Mouse (Mus musculus): Measurements from ENCODE around the gene Sptbn4. TPM values are rescaled to one million over a fixed set of nuclear protein-coding genes. Genes with fewer than 3 reads are reported as not detected.

Sptbn4 gene
- total RNA-seq, 1 experiment from 2014 or later, result 0.74 TPM

DNA sequence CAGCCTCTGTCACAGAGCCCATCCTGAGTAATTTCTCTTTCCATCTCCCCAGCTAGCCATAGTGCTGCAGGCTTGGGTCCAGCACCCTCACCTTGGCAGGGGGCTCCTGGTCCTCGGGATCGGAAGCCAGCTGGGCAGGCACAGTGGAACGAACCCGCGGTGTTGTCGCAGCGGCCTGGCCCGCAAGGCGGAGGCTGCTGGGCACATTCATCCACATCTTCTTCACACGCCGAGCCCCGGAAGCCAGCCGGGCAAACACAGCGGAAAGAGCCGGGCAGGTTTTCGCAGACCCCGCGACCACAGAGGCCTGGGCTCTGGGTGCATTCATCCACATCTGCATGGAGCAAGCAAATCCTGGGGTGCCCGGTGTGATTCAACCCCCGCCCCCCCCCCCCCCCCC, 122.6 kb downstream of the Sptbn4 start:
- DNase-seq, result no peak

DNA sequence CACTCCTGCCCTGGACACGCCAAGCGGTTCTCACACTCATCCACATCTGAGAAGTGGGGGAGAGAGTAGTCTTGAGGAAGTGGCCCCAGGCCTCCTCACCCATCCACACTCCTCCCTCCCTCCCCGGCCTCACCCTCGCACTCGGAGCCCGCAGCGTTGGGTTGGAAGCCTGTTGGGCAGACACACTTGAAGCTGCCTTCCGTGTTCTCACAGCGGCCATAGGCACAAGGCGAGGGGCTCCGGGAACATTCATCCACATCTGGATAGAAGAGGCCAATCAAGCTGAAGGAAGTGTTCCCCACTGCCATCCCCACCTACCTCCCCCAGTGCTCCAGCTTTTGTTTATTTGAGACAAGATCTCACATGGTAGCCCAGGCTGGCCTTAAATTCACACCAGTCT, 123.3 kb downstream of the Sptbn4 start:
- no peak for DNase-seq

DNA sequence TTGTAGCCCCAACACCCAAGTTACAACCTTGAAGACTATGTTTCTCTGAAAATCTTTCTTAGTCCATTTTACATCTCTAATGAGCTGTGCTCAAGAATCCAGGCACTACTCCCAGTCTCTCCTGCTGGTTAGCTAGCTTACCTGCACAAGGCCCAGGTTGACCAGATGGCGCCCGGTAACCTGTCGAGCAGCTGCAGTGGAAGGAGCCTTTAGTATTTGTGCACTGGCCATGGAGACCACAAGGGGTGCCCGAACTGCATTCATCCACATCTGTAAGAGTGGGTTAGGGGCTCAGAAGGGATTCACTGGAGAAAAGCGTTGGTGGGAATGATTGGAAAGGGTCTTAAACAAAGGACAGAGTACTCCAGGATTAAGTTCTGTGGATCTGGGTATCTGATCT, 124.5 kb downstream of the Sptbn4 start:
- no peak for DNase-seq

DNA sequence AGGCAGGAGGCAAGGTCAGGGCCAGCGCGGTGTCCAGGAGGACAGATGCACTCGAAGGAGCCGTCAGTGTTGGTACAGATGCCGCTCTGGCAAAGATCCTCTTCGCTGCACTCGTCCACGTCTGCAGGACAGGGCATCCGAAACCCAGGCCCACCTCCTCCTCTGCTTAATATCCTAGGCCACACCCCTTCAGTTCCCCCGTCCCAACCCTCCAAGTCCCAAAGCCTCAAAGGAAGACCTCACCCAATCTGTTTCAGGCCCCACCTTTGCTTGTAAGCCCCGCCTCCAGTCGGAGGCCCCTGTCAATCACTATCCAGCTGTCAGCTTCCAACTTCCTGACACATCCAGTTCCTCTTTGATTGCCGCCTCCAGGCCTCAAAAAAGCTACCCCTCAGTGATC, 125.2 kb downstream of the Sptbn4 start:
- DNase-seq, result no peak

DNA sequence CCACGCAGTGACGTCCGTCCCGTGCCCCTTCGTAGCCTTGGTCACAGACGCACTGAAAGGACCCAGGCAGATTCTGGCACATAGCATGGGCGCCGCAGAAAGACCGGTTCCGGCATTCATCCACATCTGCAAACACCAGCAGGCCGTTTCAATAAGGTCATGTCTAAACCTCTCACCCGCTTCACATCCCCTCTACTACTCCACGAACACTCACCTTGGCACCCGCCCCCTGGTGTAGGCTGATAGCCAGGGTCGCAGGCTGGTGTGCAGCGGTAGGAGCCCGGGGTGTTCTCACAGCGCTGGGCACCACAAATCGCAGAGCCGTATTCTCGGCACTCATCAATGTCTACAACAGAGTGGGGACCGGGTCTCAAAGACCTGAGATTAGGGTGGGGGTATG, 128.1 kb downstream of the Sptbn4 start:
- no peak for DNase-seq

DNA sequence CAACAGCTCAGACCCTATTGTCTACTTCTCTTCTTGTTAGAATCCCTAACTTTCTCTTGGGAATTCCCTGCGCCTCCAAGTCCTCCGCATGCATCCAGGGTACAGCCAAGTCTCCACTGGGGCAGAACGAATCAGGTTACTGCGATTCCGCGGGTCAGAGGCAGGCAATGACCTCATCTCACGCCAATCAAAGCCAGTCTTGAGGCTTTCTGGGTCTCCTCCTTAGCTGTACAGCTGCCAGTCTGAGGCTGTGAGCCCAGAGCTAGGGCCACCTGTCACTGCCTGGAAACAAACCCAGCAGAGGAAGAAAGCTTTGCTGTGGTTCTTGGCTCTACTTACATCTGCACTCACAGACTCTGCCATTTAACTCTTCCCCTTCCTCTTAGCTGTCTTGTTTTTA, 131.5 kb downstream of the Sptbn4 start:
- DNase-seq, result no peak

DNA sequence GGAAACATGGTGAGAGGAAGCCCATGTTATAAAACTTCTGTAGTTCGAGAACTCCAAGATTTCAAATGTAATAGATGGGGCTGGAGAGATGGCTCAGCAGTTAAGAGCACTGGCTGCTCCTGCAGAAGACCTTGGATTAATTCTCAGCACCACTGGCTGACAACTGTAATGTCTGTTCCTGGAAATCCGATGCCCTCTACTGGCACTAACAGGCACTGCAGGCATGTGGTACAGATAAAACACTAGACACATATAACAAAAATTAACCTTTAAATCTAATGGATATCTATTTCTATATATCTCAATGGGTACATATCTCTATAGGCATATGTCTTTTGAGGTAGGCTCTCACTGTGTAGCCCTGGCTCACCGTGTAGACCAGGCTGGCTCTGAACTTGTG, 133.1 kb downstream of the Sptbn4 start:
- DNase-seq, result no peak

DNA sequence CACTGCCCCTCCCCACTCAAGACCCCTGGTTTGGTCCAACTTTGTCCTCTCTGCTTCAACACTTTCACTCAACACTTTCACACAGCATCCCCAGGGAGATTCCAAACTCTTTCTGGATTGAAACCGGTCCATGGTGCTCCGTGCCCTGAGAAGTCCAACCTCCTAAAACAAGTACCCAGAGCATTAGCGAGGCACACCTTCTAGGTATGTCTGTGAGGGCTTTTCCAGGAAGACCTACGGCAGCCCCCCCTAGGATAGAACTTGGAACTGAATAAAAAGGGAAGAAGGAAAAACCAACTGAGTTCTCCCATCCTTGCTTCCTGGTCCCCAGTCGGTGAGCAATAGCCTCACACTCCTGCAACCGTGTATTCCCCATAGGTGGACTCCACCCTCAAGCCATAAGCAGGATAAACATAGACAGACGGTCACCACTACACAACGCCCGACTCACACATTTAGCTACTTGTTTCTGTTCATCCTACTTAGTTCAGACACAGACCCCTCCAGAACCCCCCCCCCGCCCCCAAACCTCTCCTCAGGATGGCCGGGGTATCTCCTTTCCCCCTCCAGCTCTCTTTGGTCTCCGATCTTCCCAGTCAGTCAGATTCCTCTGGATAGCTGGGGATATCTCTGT, 135.7 kb downstream of the Sptbn4 start:
- no peak for DNase-seq

DNA sequence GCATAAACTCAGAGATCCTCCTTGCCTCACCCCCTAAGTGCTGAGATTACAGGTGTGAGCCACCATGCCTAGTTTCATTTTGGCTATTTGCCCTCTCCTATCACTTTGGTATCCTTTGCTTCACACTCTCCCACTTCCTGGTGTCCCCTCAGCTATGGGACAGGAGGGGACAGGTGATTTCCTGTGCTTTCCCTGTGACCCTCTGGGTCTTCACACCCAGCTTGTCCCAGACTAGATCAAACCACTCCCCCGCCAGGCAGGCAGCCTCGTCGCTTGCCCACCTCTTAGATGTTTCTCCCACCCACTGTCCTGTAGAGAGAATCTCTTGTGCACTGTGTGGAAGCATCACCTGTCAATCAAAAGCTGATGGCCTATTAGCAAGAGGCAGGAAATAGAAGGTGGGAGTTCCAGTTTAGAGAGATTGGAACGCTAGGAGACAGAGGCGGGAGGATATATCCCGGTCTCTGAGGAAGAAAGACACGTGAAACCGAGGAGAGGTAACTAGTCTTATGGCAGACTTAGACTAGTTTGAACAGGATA, 136.4 kb downstream of the Sptbn4 start:
- no peak for DNase-seq

DNA sequence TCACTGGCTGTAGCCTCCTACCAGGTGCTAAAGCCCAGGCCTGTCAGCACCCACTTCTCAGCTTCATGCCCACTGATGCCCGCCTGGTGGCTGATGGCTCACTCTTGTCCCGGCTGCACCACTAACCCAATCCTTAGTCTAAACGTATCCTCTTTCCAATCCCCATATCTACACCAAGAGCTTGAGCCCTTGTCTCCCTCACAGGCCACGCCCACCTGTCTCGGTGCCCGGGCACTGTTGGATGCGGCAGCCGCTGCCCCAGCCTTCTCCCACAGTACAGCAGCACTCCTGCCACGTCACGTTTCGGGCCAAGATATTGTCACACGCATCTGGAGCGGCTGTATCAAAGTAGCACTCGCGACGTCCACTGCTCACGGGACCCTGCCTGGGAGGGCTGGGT, 137.2 kb downstream of the Sptbn4 start:
- peak; percentile 76 for DNase-seq

DNA sequence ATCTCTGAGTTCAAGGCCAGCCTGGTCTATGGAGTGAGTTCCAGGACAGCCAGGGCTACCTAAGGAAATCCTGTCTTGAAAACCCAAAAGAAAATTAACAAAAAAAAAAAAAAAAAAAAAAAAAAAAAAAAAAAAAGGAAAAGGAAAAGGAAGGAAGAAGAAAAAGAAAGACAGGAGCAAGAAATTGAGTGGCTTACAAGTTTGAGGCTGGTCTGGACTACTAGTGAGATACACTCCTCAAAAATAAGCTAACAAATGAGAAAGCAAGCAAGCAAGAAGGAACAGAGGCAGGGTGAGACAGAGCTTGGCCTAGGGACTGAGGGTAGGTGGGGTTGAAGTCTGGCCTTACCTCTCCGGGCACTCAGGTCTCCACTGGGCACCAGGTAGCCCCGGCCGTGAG, 137.7 kb downstream of the Sptbn4 start:
- DNase-seq, result no peak

DNA sequence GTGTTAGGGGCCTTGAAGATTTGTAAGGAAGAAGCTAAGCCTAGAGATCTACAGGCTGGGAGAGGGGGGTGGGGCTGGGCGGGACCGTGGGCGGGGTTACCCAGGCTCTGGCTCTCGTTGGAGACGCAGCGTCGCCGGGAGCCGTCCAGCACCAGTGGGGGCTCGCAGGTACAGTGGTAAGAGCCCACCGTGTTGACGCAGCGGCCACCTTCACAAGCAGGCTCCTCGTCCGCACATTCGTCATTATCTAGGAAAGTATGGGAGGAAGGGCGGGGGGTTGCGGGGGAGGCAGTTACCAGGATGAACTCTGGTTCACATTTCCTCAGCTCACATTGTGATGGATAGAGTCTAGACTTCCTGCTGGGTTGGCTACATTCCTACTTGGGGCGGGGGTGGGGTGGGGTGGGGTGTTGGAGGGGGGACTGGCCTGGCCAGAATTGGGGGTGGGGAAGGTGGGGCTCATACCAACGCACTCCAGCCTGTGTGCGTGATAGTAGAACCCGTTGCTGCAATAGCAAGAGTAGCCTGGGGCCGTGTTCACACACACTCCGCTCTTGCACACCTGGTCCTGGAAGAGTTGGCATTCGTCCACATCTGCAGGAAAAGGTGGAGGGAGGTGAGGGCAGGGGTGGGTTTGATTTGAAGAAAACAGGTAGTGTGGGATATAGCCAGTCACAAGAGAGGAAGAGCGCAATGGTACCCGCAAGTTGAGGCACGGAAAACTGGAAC, 138.5 kb downstream of the Sptbn4 start:
- no peak for DNase-seq

DNA sequence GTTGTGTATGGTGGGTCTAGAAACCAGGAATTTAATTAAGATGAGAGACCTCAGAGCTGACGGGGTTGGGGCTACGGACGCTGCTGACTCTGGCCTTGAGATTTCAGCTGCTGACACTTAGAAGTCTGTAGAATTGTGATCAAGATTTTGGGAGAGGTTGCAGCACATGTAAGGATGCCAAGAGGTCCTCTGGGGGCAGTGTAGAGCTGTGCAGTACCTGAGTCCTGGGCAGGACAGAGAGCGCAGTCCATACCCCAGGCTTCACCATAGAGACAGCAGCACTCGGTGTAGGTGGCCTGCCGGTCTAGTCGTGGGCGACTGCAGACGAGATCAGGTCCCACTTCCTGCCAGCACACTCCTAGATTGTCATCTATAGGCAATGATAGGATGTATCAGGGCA, 139.9 kb downstream of the Sptbn4 start:
- DNase-seq, result no peak

Other genes with a start within 250 kb of the Sptbn4 start
- 8.6 and 9.6 TPM in 2 replicates for gene Itpkc, start 219.0 kb downstream of the Sptbn4 start, total RNA-seq (2021)
- gene Coq8b, start 214.7 kb downstream of the Sptbn4 start, total RNA-seq (2021), result 44.2 and 44.8 TPM in 2 replicates
- gene Numbl, start 189.3 kb downstream of the Sptbn4 start, total RNA-seq (2021), result 8.7 and 11.9 TPM in 2 replicates
- 122 and 126 TPM in 2 replicates for gene Ltbp4, start 110.0 kb downstream of the Sptbn4 start, total RNA-seq (2021)
- 16.1 and 26.1 TPM in 2 replicates for gene Shkbp1, start 91.7 kb downstream of the Sptbn4 start, total RNA-seq (2021)
- gene Gm20479, start 90.3 kb downstream of the Sptbn4 start, total RNA-seq (2021), result 1.8 TPM in 2 replicates
- gene Blvrb, start 292 bp upstream of the Sptbn4 start, total RNA-seq (2021), result 72.6 and 76.9 TPM in 2 replicates
- 12.9 and 15.7 TPM in 2 replicates for gene Sertad3, start 26.1 kb upstream of the Sptbn4 start, total RNA-seq (2021)
- gene Sertad1, start 39.2 kb upstream of the Sptbn4 start, total RNA-seq (2021), result 24.5 and 26.3 TPM in 2 replicates
- 2.7 and 3.5 TPM in 2 replicates for gene Prx, start 51.6 kb upstream of the Sptbn4 start, total RNA-seq (2021)
- 0.44 and 0.64 TPM in 2 replicates for gene Hipk4, start 75.6 kb upstream of the Sptbn4 start, total RNA-seq (2021)
- gene Pld3, start 105.5 kb upstream of the Sptbn4 start, total RNA-seq (2021), result 87.2 and 100 TPM in 2 replicates
- gene 2310022A10Rik, start 105.5 kb upstream of the Sptbn4 start, total RNA-seq (2021), result 13.6 and 14.4 TPM in 2 replicates
- 197 and 255 TPM in 2 replicates for gene Akt2, start 143.9 kb upstream of the Sptbn4 start, total RNA-seq (2021)
- gene Ttc9b, start 206.2 kb upstream of the Sptbn4 start, total RNA-seq (2021), result 0.26 and 0.83 TPM in 2 replicates
- 25.3 and 29.6 TPM in 2 replicates for gene Map3k10, start 226.9 kb upstream of the Sptbn4 start, total RNA-seq (2021)
- 1.6 and 2.6 TPM in 2 replicates for gene Zfp607b, start 241.7 kb upstream of the Sptbn4 start, total RNA-seq (2021)